Mouse (Mus musculus): Measurements from ENCODE around the gene Ubqln4. TPM values are rescaled to one million over a fixed set of nuclear protein-coding genes. Genes with fewer than 3 reads are reported as not detected.

Gene Ubqln4
- polyA plus RNA-seq, 1 experiment from 2014 or later = 143 TPM

- POLR2A ChIA-PET = interaction anchor here (0.7 kb wide), 2 partner anchors 54 to 68 kb away, joined by 3 read pairs; no protein-coding TSS in a partner anchor
- ATAC-seq (no peak), DNase-seq (ENCODE audit: low read depth, low spot score) (no peak)
- CTCF ChIA-PET = no interaction called here
- no peaks in the 10 kb centered on the region for H3K27me3 ChIP-seq
- no peak for TF ChIP-seq CTCF (IDR thresholded peaks at IDR 0.05)
- in situ Hi-C loops (cut with MboI; ENCODE audit: low pct_unique_long_range_greater_than_20kb) = no loop called here
These were observed 15.1 kb upstream of the Ubqln4 start for GRCm38 (mm10) chr3:88538271-88539145.

DNA sequence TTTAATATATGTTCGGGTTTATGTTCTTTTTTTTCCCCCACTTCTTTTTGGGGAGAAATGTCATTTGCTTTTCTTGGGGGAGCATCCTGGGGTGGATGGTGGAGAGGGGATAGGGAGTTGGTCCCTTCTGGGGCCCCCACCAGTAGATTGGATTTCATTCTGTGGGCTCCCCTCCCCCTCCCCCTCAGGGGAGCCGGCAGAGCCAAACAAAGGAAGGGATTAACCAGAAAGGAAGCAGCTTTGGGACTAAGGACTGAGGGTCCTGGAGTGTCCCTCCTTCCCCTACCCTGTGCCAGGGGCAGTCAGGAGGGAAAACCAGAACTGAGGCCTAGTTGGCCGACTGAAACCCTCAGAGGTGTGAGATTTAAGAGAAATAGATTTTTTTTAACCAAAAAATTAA, 14.2 kb upstream of the Ubqln4 start:
- ChIA-PET CTCF (interaction anchor here (1.0 to 1.3 kb wide), 3 partner anchors 15 to 68 kb away, joined by 3 to 4 read pairs (median 4); no protein-coding TSS in a partner anchor), POLR2A (interaction anchor here (1.8 kb wide), 1 partner anchor 8 kb away, joined by 6 read pairs; the partner anchor contains the start of gene Mex3a)
- DNase-seq (ENCODE audit: low read depth, low spot score) (no peak), ATAC-seq (no peak)
- in situ Hi-C loops (cut with MboI; ENCODE audit: low pct_unique_long_range_greater_than_20kb) = no loop called here
- no peak for TF ChIP-seq CTCF (IDR thresholded peaks at IDR 0.05)
- H3K27me3 ChIP-seq = no peaks in the 10 kb centered on the region

- TF ChIP-seq CTCF (IDR thresholded peaks at IDR 0.05) = no peak
- in situ Hi-C loops (cut with MboI; ENCODE audit: low pct_unique_long_range_greater_than_20kb) = loop anchor here (10.0 kb wide), 1 partner anchor 65 kb away; the partner anchor contains the start of gene Arhgef2
- ATAC-seq (no peak), DNase-seq (ENCODE audit: low read depth, low spot score) (no peak)
- POLR2A ChIA-PET = interaction anchor here (0.9 to 1.8 kb wide), 2 partner anchors 9 to 66 kb away, joined by 3 to 6 read pairs; partner anchors contain the start of gene Mex3a
- H3K27me3 ChIP-seq = no peaks in the 10 kb centered on the region
- CTCF ChIA-PET = interaction anchor here (1.0 to 1.3 kb wide), 3 partner anchors 14 to 67 kb away, joined by 3 to 4 read pairs (median 4); no protein-coding TSS in a partner anchor
These were observed 13.5 kb upstream of the Ubqln4 start for GRCm38 (mm10) chr3:88540085-88540484.

DNA sequence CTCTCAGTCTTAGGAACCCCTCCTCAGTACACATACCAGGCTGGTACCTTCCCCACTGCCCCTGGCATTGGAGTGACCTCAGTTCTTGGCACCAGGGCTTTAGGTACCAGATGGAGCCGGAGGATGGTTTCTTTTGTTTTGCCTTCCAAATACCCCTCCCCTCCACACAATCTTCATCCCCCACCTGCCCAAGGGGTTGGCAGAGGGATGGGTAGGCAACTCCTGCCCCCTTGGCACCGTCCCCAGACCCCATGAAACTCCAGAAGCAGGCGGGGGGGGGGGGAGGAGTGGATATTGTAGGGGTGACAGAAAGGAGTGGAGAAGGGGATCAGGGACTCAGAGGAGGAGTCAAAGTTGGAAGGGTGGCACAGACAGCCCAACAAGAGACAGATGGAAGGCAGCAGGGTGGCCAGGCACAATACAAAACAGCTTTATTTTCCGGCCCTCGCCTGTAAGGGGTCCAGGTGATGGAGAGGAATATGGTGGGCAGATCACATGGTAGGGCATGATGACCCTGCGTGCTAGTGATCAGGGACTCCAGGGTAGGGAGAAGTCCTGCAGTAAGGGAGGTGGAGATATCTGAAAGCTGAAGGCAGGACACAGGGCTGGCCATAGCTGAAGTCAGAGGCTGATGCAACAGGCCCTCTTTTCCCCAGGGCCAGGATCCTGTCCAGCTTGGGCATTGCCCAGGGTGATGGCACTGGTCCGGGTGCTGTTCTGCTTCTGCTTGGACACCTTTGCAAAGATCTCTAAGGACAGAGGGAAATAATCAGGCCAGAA, 11.7 kb upstream of the Ubqln4 start:
- DNase-seq (ENCODE audit: low read depth, low spot score) (no peak), ATAC-seq (no peak)
- no peaks in the 10 kb centered on the region for H3K27me3 ChIP-seq
- TF ChIP-seq CTCF (IDR thresholded peaks at IDR 0.05) = no peak
- in situ Hi-C loops (cut with MboI; ENCODE audit: low pct_unique_long_range_greater_than_20kb) = loop anchor here (10.0 kb wide), 1 partner anchor 63 kb away; the partner anchor contains the start of gene Arhgef2
- ChIA-PET CTCF (interaction anchor here (1.0 to 1.4 kb wide), 2 partner anchors 12 to 51 kb away, joined by 3 to 4 read pairs; no protein-coding TSS in a partner anchor), POLR2A (interaction anchor here (1.2 kb wide), 1 partner anchor 8 kb away, joined by 4 read pairs; no protein-coding TSS in a partner anchor)

- in situ Hi-C loops (cut with MboI; ENCODE audit: low pct_unique_long_range_greater_than_20kb) = loop anchor here (10.0 kb wide), 1 partner anchor 62 kb away; the partner anchor contains the start of gene Arhgef2
- no peak for ATAC-seq
- CTCF ChIA-PET = interaction anchor here (1.0 to 1.6 kb wide), 4 partner anchors 12 to 61 kb away, joined by 3 to 5 read pairs (median 4); no protein-coding TSS in a partner anchor
- H3K27me3 ChIP-seq = no peaks in the 10 kb centered on the region
- DNase-seq (ENCODE audit: low read depth, low spot score) = no peak
- TF ChIP-seq CTCF (IDR thresholded peaks at IDR 0.05) = no peak
- POLR2A ChIA-PET = interaction anchor here (1.1 to 1.2 kb wide), 3 partner anchors 9 to 11 kb away, joined by 3 to 4 read pairs (median 3); partner anchors contain the start of genes Lamtor2 and Mex3a
These were observed 11.1 kb upstream of the Ubqln4 start for GRCm38 (mm10) chr3:88542486-88542885.

- no peak for TF ChIP-seq CTCF (IDR thresholded peaks at IDR 0.05)
- in situ Hi-C loops (cut with MboI; ENCODE audit: low pct_unique_long_range_greater_than_20kb) = loop anchor here (10.0 kb wide), 1 partner anchor 62 kb away; the partner anchor contains the start of gene Arhgef2
- ChIA-PET POLR2A (interaction anchor here (1.1 to 2.1 kb wide), 3 partner anchors 9 to 11 kb away, joined by 3 to 7 read pairs (median 3); partner anchors contain the start of genes Lamtor2 and Mex3a), CTCF (interaction anchor here (1.0 to 2.7 kb wide), 3 partner anchors 8 to 60 kb away, joined by 4 to 16 read pairs (median 5); no protein-coding TSS in a partner anchor)
- H3K27me3 ChIP-seq = no peaks in the 10 kb centered on the region
- DNase-seq (ENCODE audit: low read depth, low spot score) (no peak), ATAC-seq (no peak)
These were observed 10.4 kb upstream of the Ubqln4 start for GRCm38 (mm10) chr3:88543174-88543573.

DNA sequence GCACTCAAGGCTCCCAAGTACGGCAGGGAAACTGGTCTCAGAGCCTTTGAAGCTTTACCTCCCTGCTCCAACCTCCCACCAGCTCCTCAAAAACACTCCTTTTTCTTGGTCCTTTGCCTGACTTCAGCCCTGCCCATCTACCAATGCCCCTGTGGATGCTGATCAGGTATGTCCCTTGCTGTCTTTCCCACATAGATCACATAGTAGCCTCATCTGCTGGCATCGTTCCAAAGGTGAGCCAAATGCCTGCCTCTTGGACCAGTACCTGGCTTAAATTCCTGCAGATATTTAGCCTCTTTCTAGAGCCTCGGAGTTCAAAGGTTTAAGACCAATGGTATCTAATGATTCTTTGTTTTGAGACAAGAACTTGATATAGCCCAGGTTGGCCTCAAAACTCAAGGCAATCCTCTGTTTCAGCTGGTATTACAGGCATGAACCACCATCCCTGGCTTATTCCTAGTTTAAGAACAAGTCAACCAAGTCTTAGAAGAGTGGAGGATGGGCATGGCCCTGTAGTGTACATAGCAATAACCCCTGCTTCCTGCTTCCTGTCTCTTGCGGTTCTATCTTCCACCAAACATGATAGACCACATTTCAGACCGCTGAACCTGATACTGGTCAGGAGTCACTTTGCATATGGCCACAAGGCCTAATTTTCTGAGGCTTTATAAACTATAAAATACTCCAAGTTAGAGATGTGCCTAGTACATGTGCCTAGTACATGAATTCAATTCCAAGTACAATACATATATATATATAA, 9.7 kb upstream of the Ubqln4 start:
- ATAC-seq (no peak), DNase-seq (ENCODE audit: low read depth, low spot score) (no peak)
- CTCF ChIA-PET = interaction anchor here (0.7 to 2.7 kb wide), 17 partner anchors 9 to 111 kb away, joined by 3 to 19 read pairs (median 5); partner anchors contain the start of gene Arhgef2
- POLR2A ChIA-PET = interaction anchor here (1.1 to 2.1 kb wide), 3 partner anchors 9 to 12 kb away, joined by 3 to 7 read pairs (median 3); partner anchors contain the start of genes Lamtor2 and Mex3a
- H3K27me3 ChIP-seq = no peaks in the 10 kb centered on the region
- in situ Hi-C loops (cut with MboI; ENCODE audit: low pct_unique_long_range_greater_than_20kb) = loop anchor here (10.0 kb wide), 1 partner anchor 61 kb away; the partner anchor contains the start of gene Arhgef2
- TF ChIP-seq CTCF (IDR thresholded peaks at IDR 0.05) = no peak

- ChIA-PET POLR2A (interaction anchor here (0.5 to 2.1 kb wide), 2 partner anchors 11 to 135 kb away, joined by 3 to 7 read pairs; partner anchors contain the start of gene Pmf1), CTCF (interaction anchor here (0.7 to 2.7 kb wide), 16 partner anchors 10 to 111 kb away, joined by 3 to 19 read pairs (median 6); partner anchors contain the start of gene Arhgef2)
- peak; percentile 52 for ATAC-seq
- no peaks in the 10 kb centered on the region for H3K27me3 ChIP-seq
- DNase-seq (ENCODE audit: low read depth, low spot score) = no peak
- no peak for TF ChIP-seq CTCF (IDR thresholded peaks at IDR 0.05)
- in situ Hi-C loops (cut with MboI; ENCODE audit: low pct_unique_long_range_greater_than_20kb) = loop anchor here (10.0 kb wide), 1 partner anchor 60 kb away; the partner anchor contains the start of gene Arhgef2
These were observed 9.0 kb upstream of the Ubqln4 start for GRCm38 (mm10) chr3:88544514-88544913.
